Mouse (Mus musculus) forebrain, embryonic 16.5 days (tissue): ENCODE measurements around the gene Acyp2. TPM values are rescaled to one million over a fixed set of nuclear protein-coding genes. Genes with fewer than 3 reads are reported as not detected.

Source experiments
- polyA plus RNA-seq: library from polyadenylated mRNA; unstranded; fragments of >200 nt; fragmentation: Nextera tagmentation; extraction: Ambion mirVana; gene quantifications from 2 replicates; pipeline ENCODE4 v1.2.1, GENCODE M21; 2015

Gene Acyp2
- polyA plus RNA-seq, 1 experiment from 2014 or later = 10.1 TPM

Other genes starting within 250 kb of the Acyp2 start
- 0.32 TPM in 1 of 2 replicates, not detected in the other for gene 4930505A04Rik, start 177.8 kb downstream of the Acyp2 start, polyA plus RNA-seq
- 17.2 and 17.6 TPM in 2 replicates for gene Psme4, start 122.1 kb upstream of the Acyp2 start, polyA plus RNA-seq
- gene Gpr75, start 235.8 kb upstream of the Acyp2 start, polyA plus RNA-seq = 5.0 and 5.1 TPM in 2 replicates
- gene Asb3, start 235.8 kb upstream of the Acyp2 start, polyA plus RNA-seq = 38.4 and 44.7 TPM in 2 replicates